Mouse (Mus musculus) embryonic fibroblast, embryonic 13.5 days (primary cell): ENCODE data around the gene Kcnma1.

Source experiments
- CTCF ChIP-seq: IDR thresholded peaks from 2 replicates; pipeline ENCODE4 v1.5.1; 2011; ENCODE audit warnings: mild to moderate bottlenecking, control low read depth, low read length, moderate library complexity, borderline replicate concordance; ENCODE audit not compliant: insufficient read depth
- POLR2A ChIP-seq: IDR thresholded peaks from 2 replicates; pipeline ENCODE4 v1.6.1; 2011; ENCODE audit warnings: low read depth, mild to moderate bottlenecking, control low read depth, low read length, moderate library complexity

DNA sequence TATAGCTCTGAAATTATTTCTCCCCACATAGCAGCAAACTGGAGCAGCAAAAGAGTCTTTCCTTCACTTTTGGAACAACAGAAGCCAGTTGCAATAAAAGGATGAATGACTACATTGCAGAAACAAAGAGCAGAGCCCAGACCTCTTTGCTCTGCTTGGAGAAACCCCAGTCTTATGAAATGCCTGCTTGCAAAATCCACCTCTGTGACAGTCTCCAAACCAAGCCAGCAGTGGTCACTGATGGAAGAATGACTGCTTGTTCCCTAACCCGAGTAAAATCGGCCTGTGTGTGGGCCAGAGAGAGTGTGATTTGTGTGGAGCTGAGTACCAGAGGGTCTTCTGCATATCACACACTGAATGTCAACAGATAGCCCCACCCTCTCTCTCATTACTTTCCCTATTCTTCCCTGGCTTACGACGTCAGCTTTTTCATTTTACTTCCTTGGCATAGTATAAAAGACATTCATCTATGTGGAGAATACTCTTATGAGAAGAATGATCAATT is 518.0 kb downstream of the Kcnma1 start:
- TF ChIP-seq CTCF: no peak
- TF ChIP-seq POLR2A: no peak
